Mouse (Mus musculus) G1E (cell line): ENCODE measurements around the gene Gm28047. TPM values are rescaled to one million over a fixed set of nuclear protein-coding genes. Genes with fewer than 3 reads are reported as not detected.

ENCODE experiments used
- ATAC-seq: 2 replicates; pipeline ENCODE4 v1.8.0; 2016; ENCODE audit warnings: mild to moderate bottlenecking; ENCODE audit not compliant: insufficient number of reproducible peaks, poor library complexity, low FRiP score, severe bottlenecking; ENCODE audit errors: extremely low read depth
- DNase-seq: peaks from one replicate; pipeline ENCODE4 v3.0.0; 2012; ENCODE audit warnings: low spot score
- H3K27me3 ChIP-seq: 2 replicates; pipeline ENCODE4 v1.6.1; 2012; ENCODE audit warnings: mild to moderate bottlenecking, low read length, inconsistent platforms; ENCODE audit not compliant: insufficient read depth
- H3K36me3 ChIP-seq: replicated peaks from 2 replicates; pipeline ENCODE3; 2012; ENCODE audit warnings: mild to moderate bottlenecking, inconsistent platforms
- H3K4me1 ChIP-seq: 2 replicates; pipeline ENCODE4 v1.6.1; 2012; ENCODE audit warnings: low read depth, low read length, inconsistent platforms, mixed read lengths; ENCODE audit not compliant: insufficient read depth
- H3K4me3 ChIP-seq: 2 replicates; pipeline ENCODE4 v1.5.1; 2012; ENCODE audit warnings: low read depth, mild to moderate bottlenecking, inconsistent platforms, low read length, moderate library complexity, mixed read lengths
- H3K9me3 ChIP-seq: replicated peaks from 2 replicates; pipeline ENCODE4 v1.6.1; 2012; ENCODE audit warnings: inconsistent platforms
- CTCF ChIP-seq: IDR thresholded peaks from 2 replicates; pipeline ENCODE4 v1.5.1; 2012; ENCODE audit warnings: low read depth, low read length, inconsistent platforms, mixed read lengths
- GATA1 ChIP-seq: IDR thresholded peaks from 2 replicates; pipeline ENCODE4 v1.6.1; 2012; ENCODE audit warnings: borderline replicate concordance, low read length, inconsistent platforms, mixed read lengths
- GATA2 ChIP-seq: IDR thresholded peaks from 2 replicates; pipeline ENCODE4 v1.6.1; 2012; ENCODE audit warnings: low read depth, low read length, inconsistent platforms, borderline replicate concordance
- POLR2AphosphoS5 ChIP-seq: IDR thresholded peaks from 2 replicates; pipeline ENCODE4 v1.6.1; 2012; ENCODE audit warnings: low read depth, low read length, inconsistent platforms; ENCODE audit not compliant: insufficient replicate concordance
- TAL1 ChIP-seq: conservative IDR thresholded peaks from 2 replicates; pipeline ENCODE4 v1.6.1; 2012; ENCODE audit warnings: low read depth, low read length, inconsistent platforms, mixed read lengths
- polyA plus RNA-seq: library from polyadenylated mRNA; stranded (reverse); fragments of >175 nt; gene quantifications from 2 replicates; pipeline ENCODE4 v1.2.3, GENCODE M21; 2012
- total RNA-seq, 2 experiments: library from RNA; stranded (forward) in 1 of 2; stranded (reverse) in 1 of 2; fragments of 200-1000 nt in 1 of 2; fragments of >200 nt in 1 of 2; fragmentation: Nextera tagmentation in 1 of 2; gene quantifications; 2 replicates each; pipeline ENCODE4 v1.2.3; 2014 to 2017

Gene Gm28047
- total and polyA plus RNA-seq, 3 experiments = not detected

- Histone ChIP-seq H3K36me3 (peaks cover 48% of the 10 kb centered on the region), H3K9me3 (no peaks in the 10 kb centered on the region), H3K4me1 (no peaks in the 10 kb centered on the region), H3K4me3 (no peak overlapping the region), H3K27me3 (no peaks in the 10 kb centered on the region)
- no peak for DNase-seq
- ATAC-seq = no peak
- TF ChIP-seq GATA2 (no peak), POLR2AphosphoS5 (no peak), GATA1 (no peak), CTCF (no peak), TAL1 (no peak)
Observed at GRCm38 (mm10) chr15:102562491-102562890, 62.4 kb downstream of the Gm28047 start.

- H3K4me3 ChIP-seq = no peak overlapping the region
- no peak for ATAC-seq
- peaks cover 74% of the 10 kb centered on the region for H3K36me3 ChIP-seq
- DNase-seq = no peak
- H3K4me1 ChIP-seq = no peaks in the 10 kb centered on the region
- no peaks in the 10 kb centered on the region for H3K9me3 ChIP-seq
- H3K27me3 ChIP-seq = no peaks in the 10 kb centered on the region
- no peak for TF ChIP-seq TAL1
- no peak for TF ChIP-seq CTCF
- no peak for TF ChIP-seq POLR2AphosphoS5
- TF ChIP-seq GATA1 = no peak
- no peak for TF ChIP-seq GATA2
Observed at GRCm38 (mm10) chr15:102557580-102557979, 67.3 kb downstream of the Gm28047 start.

GRCm38 (mm10) chr15:102555581-102555980, 69.3 kb downstream of the Gm28047 start:
- no peak overlapping the region for H3K4me3 ChIP-seq

GRCm38 (mm10) chr15:102552599-102552998, 72.3 kb downstream of the Gm28047 start:
- Histone ChIP-seq H3K9me3 (no peaks in the 10 kb centered on the region), H3K36me3 (peaks cover 76% of the 10 kb centered on the region), H3K4me1 (no peaks in the 10 kb centered on the region), H3K4me3 (no peak overlapping the region), H3K27me3 (no peaks in the 10 kb centered on the region)
- no peak for ATAC-seq
- DNase-seq = no peak
- TF ChIP-seq CTCF = no peak
- TF ChIP-seq GATA1 = no peak
- no peak for TF ChIP-seq POLR2AphosphoS5
- no peak for TF ChIP-seq TAL1
- TF ChIP-seq GATA2 = no peak

More at GRCm38 (mm10) chr15:102555581-102555980, 69.3 kb downstream of the Gm28047 start:
- Histone ChIP-seq H3K4me1 (no peaks in the 10 kb centered on the region), H3K27me3 (no peaks in the 10 kb centered on the region), H3K9me3 (no peaks in the 10 kb centered on the region), H3K36me3 (peaks cover 81% of the 10 kb centered on the region)
- TF ChIP-seq CTCF (no peak), TAL1 (no peak), GATA2 (no peak)
- ATAC-seq = no peak
- DNase-seq = no peak

GRCm38 (mm10) chr15:102547478-102547877, 77.4 kb downstream of the Gm28047 start:
- Histone ChIP-seq H3K36me3 (peaks cover 70% of the 10 kb centered on the region), H3K4me3 (no peak overlapping the region), H3K4me1 (no peaks in the 10 kb centered on the region), H3K27me3 (no peaks in the 10 kb centered on the region), H3K9me3 (no peaks in the 10 kb centered on the region)
- TF ChIP-seq TAL1 (no peak), GATA1 (no peak), CTCF (no peak), GATA2 (no peak)
- ATAC-seq (no peak), DNase-seq (no peak)

GRCm38 (mm10) chr15:102546677-102547427, 78.0 kb downstream of the Gm28047 start:
- no peaks in the 10 kb centered on the region for H3K4me1 ChIP-seq
- ATAC-seq (no peak), DNase-seq (no peak)
- H3K36me3 ChIP-seq = peaks cover 70% of the 10 kb centered on the region
- H3K9me3 ChIP-seq = no peaks in the 10 kb centered on the region
- TF ChIP-seq POLR2AphosphoS5 (no peak), GATA2 (no peak), TAL1 (no peak), CTCF (no peak), GATA1 (no peak)
- no peak overlapping the region for H3K4me3 ChIP-seq
- no peaks in the 10 kb centered on the region for H3K27me3 ChIP-seq

- no peak for DNase-seq
- Histone ChIP-seq H3K27me3 (no peaks in the 10 kb centered on the region), H3K9me3 (no peaks in the 10 kb centered on the region), H3K4me3 (no peak overlapping the region), H3K4me1 (no peaks in the 10 kb centered on the region), H3K36me3 (peaks cover 69% of the 10 kb centered on the region)
- TF ChIP-seq CTCF (no peak), GATA2 (no peak), GATA1 (no peak), TAL1 (no peak), POLR2AphosphoS5 (no peak)
- no peak for ATAC-seq
Observed at GRCm38 (mm10) chr15:102546246-102546645, 78.6 kb downstream of the Gm28047 start.
